Mouse (Mus musculus) ovary, adult 18-20 months (tissue): ENCODE measurements around the gene Lat.
"Not testable (repeated sequence)": the region's sequence is repeated elsewhere in the genome, so short reads cannot be mapped to it uniquely, and the experiment has no call there.

ENCODE experiments used
- DNase-seq: peaks from one replicate; pipeline ENCODE4 v3.0.0; 2022; ENCODE audit warnings: low spot score, mixed read lengths

The Lat gene

GRCm38 (mm10) chr7:126332691-126333090, 36.7 kb downstream of the Lat start:
- DNase-seq = no peak

GRCm38 (mm10) chr7:126330693-126331092, 38.7 kb downstream of the Lat start:
- no peak for DNase-seq

GRCm38 (mm10) chr7:126329907-126330645, 39.3 kb downstream of the Lat start:
- no peak for DNase-seq

GRCm38 (mm10) chr7:126328848-126329247, 40.5 kb downstream of the Lat start:
- not testable (repeated sequence) for DNase-seq

- DNase-seq = not testable (repeated sequence)
Measured at GRCm38 (mm10) chr7:126325576-126326273, 43.6 kb downstream of the Lat start.

GRCm38 (mm10) chr7:126324791-126325190, 44.6 kb downstream of the Lat start:
- no peak for DNase-seq

GRCm38 (mm10) chr7:126323729-126324128, 45.6 kb downstream of the Lat start:
- DNase-seq = no peak

- DNase-seq = no peak
Measured at GRCm38 (mm10) chr7:126314273-126314672, 55.1 kb downstream of the Lat start.
